Mouse (Mus musculus) c-Kit-positive CD71-positive TER-119-positive erythroid progenitor cells, embryonic 14.5 days (primary cell): ENCODE results near the gene Thsd4.
"Not testable (repeated sequence)": the region's sequence is repeated elsewhere in the genome, so short reads cannot be mapped to it uniquely, and the experiment has no call there.

Experiments used
- DNase-seq: peaks from one replicate; pipeline ENCODE4 v3.0.0-alpha.2; 2013; ENCODE audit warnings: low spot score

Gene Thsd4

DNA sequence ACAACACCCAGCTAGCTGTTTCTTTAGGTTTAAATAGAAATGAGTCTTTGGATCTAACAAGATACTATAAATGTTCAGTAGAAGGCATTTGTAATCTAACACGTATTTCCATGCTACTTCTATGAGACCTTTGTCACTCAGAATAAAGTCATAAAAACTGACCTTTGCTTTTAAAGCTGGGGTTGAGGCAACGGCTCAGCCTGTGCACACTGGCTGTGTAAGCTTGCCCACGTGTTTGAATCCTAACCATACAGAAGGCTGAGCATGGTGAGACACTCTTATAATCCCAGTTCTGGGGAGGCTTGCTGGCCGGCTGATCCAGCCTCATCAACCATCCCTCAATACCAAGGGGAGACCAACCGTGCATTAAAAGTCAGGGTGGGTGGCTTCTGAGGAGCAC lies 214.4 kb downstream of the Thsd4 start:
- no peak for DNase-seq

DNA sequence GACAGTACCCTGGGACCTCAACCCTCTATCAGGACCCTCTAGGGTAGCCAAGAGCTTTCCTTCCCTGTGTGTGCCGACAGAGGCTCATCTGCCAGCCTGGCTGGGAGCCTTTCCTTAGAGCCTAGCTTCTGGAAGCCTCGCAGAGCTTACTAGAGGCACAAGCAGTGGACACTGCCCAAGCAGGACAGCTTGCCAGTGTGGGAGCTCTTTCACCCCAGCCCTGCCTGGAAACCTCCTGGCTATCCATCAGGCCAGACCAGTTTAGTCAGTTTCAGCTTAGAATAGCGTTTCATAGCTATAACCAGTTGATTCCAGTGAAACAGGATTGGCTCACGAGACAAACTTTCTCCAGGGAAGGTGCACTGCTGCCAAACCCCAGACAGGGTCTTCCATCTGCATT lies 215.6 kb downstream of the Thsd4 start:
- DNase-seq = no peak

DNA sequence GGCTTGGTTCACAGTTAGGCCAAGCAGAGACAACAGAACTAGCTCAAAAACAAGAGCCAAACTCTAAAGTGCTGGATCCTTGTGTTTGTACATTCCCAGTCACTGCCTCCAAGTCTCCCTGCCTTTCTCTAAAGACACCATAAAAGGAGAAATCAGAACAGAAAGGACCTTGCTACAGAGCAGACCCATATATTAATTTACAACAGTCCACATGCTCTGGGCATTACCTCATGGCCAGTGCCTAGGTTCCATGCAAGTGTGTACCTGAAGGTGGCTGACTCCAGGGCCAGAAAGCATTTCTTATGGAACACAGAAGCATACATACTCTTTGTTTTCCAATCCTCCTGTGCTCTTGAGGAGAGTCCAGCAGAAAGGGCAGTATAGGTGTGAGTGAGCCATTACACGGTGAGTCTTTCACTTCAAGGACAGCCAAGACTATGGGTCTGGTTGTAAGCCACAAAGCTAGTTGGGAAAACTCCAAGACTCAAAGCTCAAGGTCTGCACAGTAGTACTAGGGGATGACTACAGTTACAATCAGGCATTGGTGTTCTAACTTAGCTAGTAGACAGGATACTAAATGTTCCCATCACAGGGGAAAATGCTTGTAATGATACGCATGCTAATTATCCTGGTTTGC lies 216.5 kb downstream of the Thsd4 start:
- DNase-seq = no peak

DNA sequence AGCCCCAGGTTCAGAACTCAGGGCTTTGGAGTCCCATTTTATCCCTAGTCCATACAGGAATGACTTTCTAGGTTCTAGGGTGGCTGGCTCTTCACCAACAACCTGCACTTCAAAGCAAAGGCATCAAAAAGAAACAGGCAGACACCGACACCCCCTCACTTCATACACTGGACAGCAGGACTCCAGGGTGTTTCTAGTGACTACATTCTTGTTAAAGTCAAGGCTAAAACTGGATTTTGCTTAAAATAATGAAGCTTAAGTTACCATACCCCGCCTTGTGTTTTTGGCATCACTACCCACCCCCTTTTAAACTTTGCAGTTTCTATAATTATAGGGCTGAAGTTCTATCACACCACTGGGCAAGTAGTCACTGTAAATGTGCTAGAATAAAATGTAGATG lies 225.6 kb downstream of the Thsd4 start:
- DNase-seq = no peak

DNA sequence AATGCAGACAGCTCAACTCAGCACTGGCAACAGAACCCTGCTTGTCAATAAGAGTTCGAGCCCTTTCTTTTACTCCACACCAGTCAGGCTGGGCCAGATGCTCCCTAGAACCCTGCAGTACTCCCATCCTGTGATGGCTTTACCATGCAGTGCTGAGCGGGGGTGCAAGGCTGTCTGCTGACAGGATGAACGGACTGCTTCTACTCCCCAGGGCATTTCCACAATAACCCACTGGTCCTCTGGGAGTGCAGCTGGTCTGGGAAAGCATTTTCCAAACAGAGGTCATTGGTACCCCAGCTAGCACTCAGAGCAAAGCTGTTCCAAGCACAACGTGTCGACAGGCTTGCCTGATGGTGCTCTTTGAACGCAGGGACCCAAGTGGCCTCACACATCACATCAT lies 226.6 kb downstream of the Thsd4 start:
- DNase-seq = no peak

DNA sequence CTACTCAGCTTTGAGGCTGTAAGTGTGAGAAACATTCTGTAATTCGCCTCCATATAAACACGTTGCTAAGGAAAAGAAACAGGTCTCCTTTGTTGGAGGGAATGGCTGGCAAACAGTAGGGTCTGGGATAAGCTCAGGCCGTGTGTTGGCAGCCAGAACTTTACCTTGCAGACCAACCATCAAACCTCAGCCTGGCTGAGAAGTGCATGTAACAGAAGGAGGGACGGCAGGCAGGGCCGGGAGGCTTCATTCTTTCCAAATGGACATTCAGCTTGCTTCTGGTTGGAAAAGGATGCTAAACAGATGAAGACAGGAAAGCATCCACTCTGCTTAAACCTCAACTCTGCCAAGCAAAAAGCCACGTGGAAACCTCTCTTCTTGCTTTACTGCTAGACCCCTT lies 228.7 kb downstream of the Thsd4 start:
- DNase-seq = no peak

DNA sequence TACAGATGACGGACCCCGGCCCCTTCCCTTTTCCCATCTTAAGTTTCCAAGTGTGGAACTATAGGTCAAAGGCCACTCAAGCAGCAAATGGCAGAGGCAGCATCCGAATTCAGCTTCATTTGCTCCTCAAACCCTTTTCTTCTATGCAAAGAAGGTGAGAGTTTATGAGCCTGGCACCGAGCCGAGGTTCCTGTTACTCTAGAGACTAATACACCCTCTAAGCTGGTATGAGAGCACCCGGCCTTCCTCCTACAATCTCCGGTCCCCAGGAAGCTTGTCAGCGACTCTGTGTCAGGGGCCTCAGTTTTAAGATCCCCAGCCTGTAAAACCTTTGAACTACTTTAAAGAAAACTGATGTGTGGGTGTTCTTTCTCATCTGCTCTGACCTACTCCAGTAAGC lies 231.1 kb downstream of the Thsd4 start:
- no peak for DNase-seq

DNA sequence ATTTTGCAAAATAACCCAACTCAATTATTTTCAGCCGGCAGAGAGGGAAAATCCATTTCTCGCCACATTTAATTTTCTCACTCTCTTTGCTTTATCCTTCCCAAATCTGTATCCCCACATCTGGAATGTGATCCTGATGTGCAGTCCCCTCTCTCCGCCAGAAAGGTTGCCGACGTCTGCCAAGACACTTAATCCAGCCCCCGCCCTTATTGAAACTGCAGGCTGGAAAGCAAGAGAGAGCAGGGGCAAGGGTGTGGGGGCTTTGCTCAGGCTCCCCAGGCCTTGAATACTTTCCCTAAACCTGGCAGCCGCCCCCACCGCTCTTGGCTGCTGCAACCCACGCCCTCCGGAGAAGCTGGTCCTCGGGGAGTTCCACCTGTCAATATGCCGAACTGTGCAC lies 233.1 kb downstream of the Thsd4 start:
- DNase-seq = no peak

DNA sequence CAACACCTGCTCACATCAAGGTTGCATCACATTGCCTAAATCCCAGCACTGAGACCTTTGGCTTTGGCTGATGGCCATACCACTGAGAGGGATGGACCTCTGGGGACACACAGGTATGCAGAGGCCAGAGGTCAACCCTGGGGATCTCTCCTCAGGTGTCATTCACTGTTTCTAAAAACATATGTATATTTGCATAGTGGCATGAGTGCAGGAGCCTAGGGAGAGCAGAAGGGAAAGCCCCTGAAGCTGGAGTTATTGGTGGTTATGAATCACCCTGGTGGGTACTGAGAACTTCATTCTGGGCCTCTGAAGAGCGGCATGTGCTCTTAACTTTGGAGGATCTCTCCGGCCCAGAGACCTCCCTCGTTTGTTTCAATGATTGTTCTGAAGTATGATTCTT lies 235.5 kb downstream of the Thsd4 start:
- no peak for DNase-seq

DNA sequence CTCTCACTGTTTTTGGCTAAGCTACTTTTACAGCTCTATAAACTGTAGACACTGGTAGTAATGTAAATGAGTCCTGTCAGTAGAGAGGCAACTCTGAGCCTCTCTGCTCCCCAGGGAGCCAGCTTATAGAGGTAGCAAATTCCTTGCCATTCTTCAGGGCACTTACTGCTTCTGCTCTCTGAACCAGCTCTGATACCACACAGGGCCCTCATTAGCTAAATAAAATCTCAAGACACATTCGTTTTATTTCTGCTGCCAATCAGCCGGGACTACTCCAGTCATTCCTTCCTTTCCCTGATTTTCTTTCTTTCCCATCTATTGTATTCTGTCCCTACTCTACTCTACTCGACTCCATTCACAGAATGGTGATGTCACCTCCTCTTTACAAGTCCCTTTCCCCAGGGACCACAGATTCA lies 236.8 kb downstream of the Thsd4 start:
- DNase-seq = no peak

DNA sequence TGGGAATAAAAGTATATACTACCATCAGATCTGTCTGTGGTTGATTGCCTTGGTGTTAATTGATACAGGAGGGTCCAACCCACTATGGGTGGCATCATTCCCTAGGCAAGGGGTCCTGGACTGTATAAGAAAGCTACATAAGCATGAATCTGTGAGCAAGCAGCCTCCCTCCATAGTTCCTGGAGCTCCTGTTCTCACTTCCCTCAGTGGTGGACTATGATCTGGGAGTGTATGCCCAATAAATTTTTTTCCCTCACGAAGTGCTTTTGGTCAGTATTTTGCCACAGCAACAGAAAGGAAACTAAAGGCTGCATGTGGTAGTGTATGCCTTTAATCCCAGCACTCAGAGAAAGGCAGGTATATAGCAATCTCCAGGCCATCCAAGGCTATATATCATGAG lies 237.5 kb downstream of the Thsd4 start:
- no peak for DNase-seq

DNA sequence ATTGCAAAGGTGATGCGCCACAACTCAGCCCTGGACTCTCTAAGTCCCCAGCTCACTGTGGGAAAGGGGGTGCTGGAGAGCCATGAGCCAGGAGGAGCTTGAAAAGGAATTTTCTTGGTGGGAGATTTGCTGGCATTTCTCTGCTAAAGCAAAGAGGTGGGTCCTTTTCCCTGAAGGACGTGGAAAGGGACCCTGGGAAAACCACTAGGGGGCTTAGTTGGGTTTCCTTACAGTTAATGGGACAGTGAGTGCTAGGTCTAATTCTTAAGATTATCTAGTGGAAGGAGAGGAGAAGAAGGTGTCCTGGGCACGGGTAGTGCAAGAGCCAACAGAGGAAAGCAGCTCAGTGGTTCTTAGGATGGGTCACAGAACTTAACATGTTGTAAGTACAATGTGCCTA lies 238.3 kb downstream of the Thsd4 start:
- DNase-seq = no peak

DNA sequence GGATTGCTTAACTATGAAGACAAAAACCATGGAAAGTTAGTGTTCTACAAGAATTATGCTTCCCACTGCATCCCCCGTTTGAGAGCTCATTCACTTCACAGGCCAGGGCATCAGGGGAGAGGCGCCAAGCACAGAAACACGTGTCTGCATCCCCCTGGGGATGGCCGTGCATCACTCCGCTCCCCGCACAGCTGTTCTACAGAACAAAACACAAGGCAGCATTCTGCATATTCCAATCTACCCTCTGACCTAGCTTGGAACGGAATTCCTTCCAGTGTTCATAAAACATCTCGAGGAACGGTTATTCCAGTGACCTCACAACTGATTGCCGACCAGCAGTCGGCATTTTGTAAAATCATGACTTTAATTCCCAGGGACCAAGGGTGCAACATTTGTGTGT lies 240.6 kb downstream of the Thsd4 start:
- DNase-seq = no peak

DNA sequence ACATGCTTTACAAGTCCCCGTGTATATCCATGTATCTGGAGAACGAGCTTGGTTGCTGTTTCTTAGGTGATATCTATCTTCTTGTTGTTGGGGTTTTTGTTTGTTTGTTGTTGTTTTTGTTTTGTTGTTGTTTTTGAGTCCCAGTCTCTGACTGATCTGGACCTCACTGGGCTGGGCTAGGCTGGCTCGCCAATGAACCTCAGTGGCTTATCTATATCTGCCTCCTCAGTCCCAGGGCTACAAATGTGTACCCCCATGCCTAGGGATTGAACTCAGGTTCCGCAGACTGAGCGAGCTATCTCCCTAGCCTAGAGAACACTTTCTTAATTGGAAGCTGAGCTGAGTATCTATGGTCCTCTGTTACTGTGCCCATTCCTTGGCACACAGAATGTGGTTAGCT lies 241.1 kb downstream of the Thsd4 start:
- DNase-seq = no peak

DNA sequence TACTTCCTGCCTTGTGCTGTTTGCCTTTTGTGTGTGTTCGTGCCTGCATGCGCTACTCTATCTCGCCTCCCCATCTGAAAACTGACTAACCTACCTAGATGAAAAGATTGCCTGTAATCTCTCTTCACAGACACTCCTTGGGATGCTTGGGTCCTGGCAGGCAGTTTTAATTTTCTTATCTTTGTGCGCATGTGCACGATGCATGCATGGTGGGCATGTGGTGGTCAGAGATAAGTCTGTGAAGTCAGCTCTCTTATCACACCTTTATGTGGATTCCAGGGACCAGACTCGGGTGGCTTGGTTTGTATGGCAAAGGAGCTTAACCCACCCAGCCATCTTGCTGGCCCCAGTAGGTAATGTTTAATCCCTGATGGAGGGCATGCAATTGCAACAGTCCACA lies 242.3 kb downstream of the Thsd4 start:
- peak; percentile 82 for DNase-seq

DNA sequence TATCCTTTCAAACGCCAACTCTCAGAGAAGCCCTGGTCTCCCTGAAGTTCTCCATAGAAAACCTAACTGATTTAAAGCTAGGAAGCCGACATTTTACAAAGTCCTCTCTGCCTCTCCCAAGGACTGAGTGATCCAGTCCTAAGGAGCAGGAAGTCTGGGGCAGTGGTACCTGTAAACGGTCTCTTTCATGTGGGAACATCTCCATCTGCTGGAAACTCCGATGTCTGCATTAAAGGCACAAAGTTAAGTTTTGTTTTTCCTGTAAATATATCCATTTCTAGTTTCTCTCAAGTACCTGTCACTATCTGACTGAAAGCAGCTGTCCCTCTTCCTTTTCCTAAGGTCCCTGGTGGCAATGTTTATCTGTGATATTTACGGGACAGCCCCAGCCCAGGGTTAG lies 245.5 kb downstream of the Thsd4 start:
- DNase-seq = no peak

DNA sequence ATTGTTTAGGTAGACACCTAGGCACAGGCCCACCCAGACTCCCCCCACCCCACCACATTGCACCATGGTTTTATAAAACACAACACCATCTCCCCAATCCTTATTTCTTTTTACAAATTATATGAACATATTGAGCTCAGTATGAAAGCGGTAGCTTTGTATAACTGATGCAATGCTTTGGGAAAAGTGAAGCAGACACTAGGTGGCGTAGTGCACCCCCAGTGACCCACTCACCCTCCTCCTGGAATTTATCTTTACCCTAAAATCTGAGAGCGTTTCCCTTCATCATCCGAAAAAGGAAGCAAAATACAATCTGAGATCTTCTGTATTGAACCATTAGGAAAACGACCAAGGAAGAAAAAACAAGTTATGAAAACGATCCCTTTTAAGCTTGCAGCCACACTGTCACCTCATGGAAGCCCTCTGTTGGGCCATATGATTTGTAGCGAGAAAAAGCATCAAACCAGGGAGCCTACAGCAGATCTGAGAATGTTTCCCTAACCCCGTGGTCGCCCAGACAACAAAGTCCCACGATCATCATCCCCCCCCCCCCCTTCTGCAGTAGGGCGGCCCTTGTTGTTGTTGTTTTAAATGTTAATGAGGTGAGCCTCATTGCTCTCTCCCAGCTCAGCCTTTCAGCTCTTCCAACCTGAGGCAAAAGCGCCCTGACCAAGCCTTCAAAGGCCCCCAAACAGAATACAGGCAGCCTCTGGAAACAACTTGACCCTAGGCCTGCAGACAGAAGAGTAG lies 246.3 kb downstream of the Thsd4 start:
- DNase-seq = no peak

DNA sequence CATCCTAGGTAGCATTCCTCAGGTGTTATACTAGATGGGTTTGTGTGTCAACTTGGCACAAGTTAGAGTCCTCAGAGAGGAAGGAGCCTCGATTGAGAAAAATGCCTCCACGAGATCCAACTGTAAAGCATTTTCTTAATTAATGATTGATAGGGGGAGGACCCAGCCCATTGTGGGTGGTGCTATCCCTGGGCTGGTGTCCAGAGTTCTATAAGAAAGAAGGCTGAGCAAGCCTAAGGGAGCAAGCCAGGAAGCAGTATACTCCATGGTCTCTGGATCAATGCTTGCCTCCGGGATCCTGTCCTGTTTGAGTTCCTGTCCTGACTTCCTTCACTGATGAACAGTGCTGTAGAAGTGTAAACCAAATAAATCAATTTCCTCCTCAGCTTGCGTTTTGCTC lies 247.3 kb downstream of the Thsd4 start:
- DNase-seq = no peak

DNA sequence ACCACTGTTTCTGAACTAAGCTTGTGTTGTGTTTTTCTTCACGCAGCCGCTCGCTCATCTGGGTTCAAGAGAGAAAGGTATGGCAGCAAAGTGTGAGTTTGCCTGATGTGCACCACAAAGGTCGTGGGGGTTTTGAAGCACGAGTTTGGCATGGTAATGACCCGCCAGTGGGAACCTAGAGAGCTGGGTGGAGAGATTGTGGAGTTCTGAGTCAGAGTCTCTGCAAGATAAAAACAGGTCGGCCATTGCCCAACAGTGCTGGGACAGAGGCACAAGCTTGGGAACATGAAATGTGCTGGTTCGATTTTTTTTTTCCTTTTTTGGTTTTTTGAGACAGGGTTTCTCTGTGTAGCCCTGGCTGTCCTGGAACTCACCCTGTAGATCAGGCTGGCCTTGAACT lies 249.5 kb downstream of the Thsd4 start:
- DNase-seq = not testable (repeated sequence)

DNA sequence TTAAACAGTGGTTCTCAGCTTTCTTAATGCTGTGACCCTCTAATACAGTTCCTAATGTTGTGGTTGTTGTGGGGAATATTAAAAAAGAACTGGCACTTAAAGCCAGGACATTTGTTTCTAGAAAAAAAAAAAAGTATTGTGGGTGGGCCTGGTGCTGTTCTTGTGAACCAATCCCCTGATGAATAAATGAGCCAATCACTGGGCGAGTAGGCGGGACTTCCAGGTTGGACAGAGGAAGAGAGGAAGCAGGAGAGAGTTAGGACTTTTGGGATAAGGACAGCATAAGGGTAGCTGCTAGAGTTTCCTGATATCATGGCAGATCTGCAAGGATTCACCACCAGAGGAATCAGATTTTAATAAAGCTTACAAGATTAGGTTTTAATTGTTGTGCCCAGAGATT lies 249.9 kb downstream of the Thsd4 start:
- DNase-seq = no peak

DNA sequence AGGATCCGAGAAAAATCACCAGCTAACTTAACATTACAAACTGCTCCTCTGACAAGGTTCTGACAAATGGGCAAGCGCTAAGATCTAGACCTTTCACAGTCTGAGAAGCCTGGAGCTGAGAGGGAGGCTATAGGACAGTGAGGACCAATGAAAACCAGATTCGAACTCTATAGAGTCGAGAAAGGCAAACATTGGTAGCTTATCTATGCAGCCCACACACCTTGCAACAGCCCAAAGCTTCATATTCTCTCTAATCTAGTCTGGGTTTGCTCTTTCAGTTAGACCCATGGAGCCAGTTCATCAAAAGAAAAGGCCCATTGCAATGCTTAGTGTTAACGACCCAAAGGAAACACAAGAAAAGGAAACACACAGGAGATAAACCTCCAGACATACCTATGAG lies 252.0 kb downstream of the Thsd4 start:
- DNase-seq = no peak

DNA sequence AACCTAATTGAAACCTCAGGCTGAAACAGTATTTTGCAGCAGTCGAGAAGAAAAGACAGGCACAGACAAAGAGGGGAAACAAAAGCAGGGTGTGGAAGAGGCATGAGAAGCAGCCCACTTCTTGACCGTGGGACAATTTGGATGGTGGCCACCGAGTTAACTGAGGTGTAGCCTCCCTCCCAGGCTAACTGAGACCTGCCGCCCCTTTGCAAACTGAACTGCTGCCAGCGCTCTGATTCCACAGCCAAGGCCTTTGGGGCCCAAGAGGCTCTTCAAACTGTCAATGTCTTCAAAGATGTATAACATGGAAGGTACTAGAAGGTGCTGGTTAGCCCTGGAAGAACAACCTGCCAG lies 254.6 kb downstream of the Thsd4 start:
- DNase-seq = no peak

DNA sequence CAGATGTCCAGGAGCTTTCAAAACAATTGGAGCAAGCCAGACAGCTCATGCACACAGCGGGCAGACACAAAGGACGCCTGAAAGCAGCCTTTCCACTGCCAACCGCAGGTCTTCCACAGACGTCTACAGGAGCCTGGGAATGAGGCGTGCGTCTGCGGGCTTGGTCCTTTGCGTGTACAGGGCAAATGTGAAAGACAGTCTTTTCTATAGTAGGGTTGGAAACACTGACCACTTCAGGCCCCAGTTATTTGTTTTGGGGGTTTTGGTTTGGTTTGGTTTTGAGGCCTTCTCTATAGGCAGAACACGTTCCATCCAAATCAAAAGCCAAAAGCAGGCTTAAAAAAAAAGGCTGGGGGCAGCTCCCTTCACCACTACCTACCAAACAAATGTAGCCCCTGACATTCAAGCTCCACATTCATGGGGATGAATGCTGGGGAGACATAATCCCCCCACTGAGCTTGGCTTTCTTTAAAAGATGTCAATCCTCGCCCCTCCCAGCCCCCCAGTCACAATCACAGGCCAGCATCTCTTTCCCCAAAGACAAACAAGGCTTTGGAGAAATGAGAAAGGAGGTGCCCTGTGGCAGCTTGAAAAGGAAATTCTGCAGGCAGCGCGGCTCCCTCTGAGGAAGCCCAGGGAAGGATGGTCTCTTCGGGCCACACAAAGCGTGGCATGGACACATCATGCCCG lies 255.1 kb downstream of the Thsd4 start:
- no peak for DNase-seq
